Mouse (Mus musculus) lung, embryonic 16.5 days (tissue): ENCODE data around the gene Apol7e. TPM values are rescaled to one million over a fixed set of nuclear protein-coding genes. Genes with fewer than 3 reads are reported as not detected.
"Not testable (repeated sequence)": the region's sequence is repeated elsewhere in the genome, so short reads cannot be mapped to it uniquely, and the experiment has no call there.

Source experiments
- ATAC-seq: fragments of 200-750 bp; cut with Nextera tagmentation; 2 replicates; pipeline ENCODE4 v1.8.0; 2017; ENCODE audit warnings: low read depth, mild to moderate bottlenecking, moderate library complexity
- H3K27ac ChIP-seq: fragments of 300-500 bp; sonication (generic); 2 replicates; pipeline ENCODE4 v1.5.1; 2014; ENCODE audit warnings: mild to moderate bottlenecking, control low read depth, low read length
- H3K27me3 ChIP-seq: fragments of 300-500 bp; sonication (generic); 2 replicates; pipeline ENCODE4 v1.6.1; 2014; ENCODE audit warnings: low read depth, low read length, mixed read lengths; ENCODE audit not compliant: control insufficient read depth, insufficient read depth
- H3K36me3 ChIP-seq: fragments of 300-500 bp; sonication (generic); 2 replicates; pipeline ENCODE4 v1.6.1; 2014; ENCODE audit warnings: low read length; ENCODE audit not compliant: control insufficient read depth, insufficient read depth
- H3K4me1 ChIP-seq: fragments of 300-500 bp; sonication (generic); replicated peaks from 2 replicates; pipeline ENCODE4 v1.6.1; 2014; ENCODE audit warnings: low read length, mixed read lengths; ENCODE audit not compliant: control insufficient read depth, insufficient read depth
- H3K4me2 ChIP-seq: fragments of 300-500 bp; sonication (generic); 2 replicates; pipeline ENCODE4 v1.6.1; 2014; ENCODE audit warnings: low read depth, low read length, control low read depth
- H3K4me3 ChIP-seq: fragments of 300-500 bp; sonication (generic); 2 replicates; pipeline ENCODE4 v1.5.1; 2014; ENCODE audit warnings: mild to moderate bottlenecking, low read length, control low read depth
- H3K9ac ChIP-seq: fragments of 300-500 bp; sonication (generic); 2 replicates; pipeline ENCODE4 v1.6.1; 2014; ENCODE audit warnings: low read length, control low read depth
- H3K9me3 ChIP-seq: fragments of 300-500 bp; sonication (generic); 2 replicates; pipeline ENCODE4 v1.6.1; 2016; ENCODE audit warnings: low read length; ENCODE audit not compliant: control insufficient read depth
- WGBS: fragments of 180-500 bp; shearing (Covaris S2); extraction: QIAGEN DNeasy Blood & Tissue Kit; methylation state at CpG from one replicate; pipeline ENCODE4 v1.1.7; 2014; 5-methylcytosine and 5-hydroxymethylcytosine counted together
- polyA plus RNA-seq: library from polyadenylated mRNA; unstranded; fragments of >200 nt; fragmentation: Nextera tagmentation; extraction: Ambion mirVana; gene quantifications from 2 replicates; pipeline ENCODE4 v1.2.1, GENCODE M21; 2015

The Apol7e gene
- polyA plus RNA-seq, 1 experiment from 2014 or later, result not detected

- not testable (repeated sequence) for H3K27me3 ChIP-seq, H3K27ac ChIP-seq, H3K9me3 ChIP-seq, H3K9ac ChIP-seq, H3K4me3 ChIP-seq, H3K36me3 ChIP-seq, H3K4me2 ChIP-seq, ATAC-seq, H3K4me1 ChIP-seq
- WGBS, result 74% methylated on average over 10 of the region's 10 CpGs
These were observed 34.2 kb downstream of the Apol7e start for GRCm38 (mm10) chr15:77732851-77733250.

- H3K9ac ChIP-seq, H3K9me3 ChIP-seq, H3K4me2 ChIP-seq, H3K4me1 ChIP-seq, H3K4me3 ChIP-seq, ATAC-seq, H3K27ac ChIP-seq, H3K27me3 ChIP-seq, H3K36me3 ChIP-seq: not testable (repeated sequence)
- WGBS, result 44% methylated on average over 8 of the region's 8 CpGs
These were observed 34.7 kb downstream of the Apol7e start for GRCm38 (mm10) chr15:77733380-77733779.

- H3K27me3 ChIP-seq, H3K4me2 ChIP-seq, ATAC-seq, H3K9me3 ChIP-seq, H3K4me3 ChIP-seq, H3K27ac ChIP-seq, H3K36me3 ChIP-seq, H3K9ac ChIP-seq, H3K4me1 ChIP-seq: not testable (repeated sequence)
- 40% methylated on average over 4 of the region's 4 CpGs for WGBS
These were observed 35.2 kb downstream of the Apol7e start for GRCm38 (mm10) chr15:77733903-77734302.

GRCm38 (mm10) chr15:77740511-77741297 lies 42.0 kb downstream of the Apol7e start:
- no peak for ATAC-seq
- Histone ChIP-seq H3K4me2 (no peak overlapping the region), H3K36me3 (no peaks in the 10 kb centered on the region), H3K4me1 (no peaks in the 10 kb centered on the region), H3K27ac (no peak overlapping the region), H3K27me3 (no peaks in the 10 kb centered on the region), H3K9me3 (no peaks in the 10 kb centered on the region), H3K4me3 (no peak overlapping the region), H3K9ac (no peak overlapping the region)
- WGBS, result 68% methylated on average over 9 of the region's 9 CpGs

- not testable (repeated sequence) for H3K27me3 ChIP-seq, H3K4me1 ChIP-seq, H3K4me2 ChIP-seq, H3K36me3 ChIP-seq, H3K9me3 ChIP-seq, H3K9ac ChIP-seq, H3K27ac ChIP-seq, ATAC-seq, H3K4me3 ChIP-seq
- WGBS, result 87% methylated on average over 6 of the region's 6 CpGs
These were observed 42.9 kb downstream of the Apol7e start for GRCm38 (mm10) chr15:77741556-77741955.

- Histone ChIP-seq H3K36me3 (no peaks in the 10 kb centered on the region), H3K27ac (no peak overlapping the region), H3K4me2 (no peak overlapping the region), H3K9me3 (peaks cover 3% of the 10 kb centered on the region; the same call in 1 of the 2 replicates), H3K4me3 (no peak overlapping the region), H3K9ac (no peak overlapping the region), H3K27me3 (no peaks in the 10 kb centered on the region), H3K4me1 (no peaks in the 10 kb centered on the region)
- no peak for ATAC-seq
- WGBS, result 28% methylated on average over 5 of the region's 5 CpGs
These were observed 46.0 kb downstream of the Apol7e start for GRCm38 (mm10) chr15:77744632-77745031.

- Histone ChIP-seq H3K27me3 (no peaks in the 10 kb centered on the region), H3K4me2 (no peak overlapping the region), H3K9ac (no peak overlapping the region), H3K4me1 (no peaks in the 10 kb centered on the region), H3K27ac (no peak overlapping the region), H3K9me3 (peaks cover 3% of the 10 kb centered on the region; the same call in 1 of the 2 replicates), H3K36me3 (no peaks in the 10 kb centered on the region), H3K4me3 (no peak overlapping the region)
- ATAC-seq, result no peak
These were observed 46.4 kb downstream of the Apol7e start for GRCm38 (mm10) chr15:77745081-77745480.

GRCm38 (mm10) chr15:77746326-77746725 lies 47.7 kb downstream of the Apol7e start:
- Histone ChIP-seq H3K4me1 (no peaks in the 10 kb centered on the region), H3K9me3 (peaks cover 3% of the 10 kb centered on the region; the same call in 1 of the 2 replicates), H3K4me3 (no peak overlapping the region), H3K4me2 (no peak overlapping the region), H3K36me3 (no peaks in the 10 kb centered on the region), H3K27me3 (no peaks in the 10 kb centered on the region), H3K9ac (no peak overlapping the region), H3K27ac (no peak overlapping the region)
- ATAC-seq, result no peak
- WGBS, result 89% methylated on average over 1 of the region's 1 CpGs

- H3K4me3 ChIP-seq, result no peak overlapping the region
- no peaks in the 10 kb centered on the region for H3K36me3 ChIP-seq
- 69% methylated on average over 3 of the region's 3 CpGs for WGBS
- ATAC-seq, result no peak
- H3K27ac ChIP-seq, result no peak overlapping the region
- H3K9ac ChIP-seq, result no peak overlapping the region
- peaks cover 3% of the 10 kb centered on the region; the same call in 1 of the 2 replicates for H3K9me3 ChIP-seq
- H3K4me2 ChIP-seq, result no peak overlapping the region
- H3K27me3 ChIP-seq, result no peaks in the 10 kb centered on the region
- no peaks in the 10 kb centered on the region for H3K4me1 ChIP-seq
These were observed 49.8 kb downstream of the Apol7e start for GRCm38 (mm10) chr15:77748414-77748813.
